Mouse (Mus musculus) forebrain, embryonic 16.5 days (tissue): ENCODE results near the gene 2210010C04Rik. TPM values are rescaled to one million over a fixed set of nuclear protein-coding genes. Genes with fewer than 3 reads are reported as not detected.

ENCODE experiments used
- polyA plus RNA-seq: library from polyadenylated mRNA; unstranded; fragments of >200 nt; fragmentation: Nextera tagmentation; extraction: Ambion mirVana; gene quantifications from 2 replicates; pipeline ENCODE4 v1.2.1, GENCODE M21; 2015

Gene 2210010C04Rik
- polyA plus RNA-seq, 1 experiment from 2014 or later = not detected

Other genes with a start within 250 kb of the 2210010C04Rik start
- gene Moxd2, start 148.0 kb downstream of the 2210010C04Rik start, polyA plus RNA-seq = not detected in 2 replicates
- gene Prss58, start 135.1 kb downstream of the 2210010C04Rik start, polyA plus RNA-seq = not detected in 2 replicates
- gene 1700074P13Rik, start 95.0 kb downstream of the 2210010C04Rik start, polyA plus RNA-seq = not detected in 2 replicates
- gene Gm4744, start 83.6 kb downstream of the 2210010C04Rik start, polyA plus RNA-seq = not detected in 2 replicates
- gene 1810009J06Rik, start 70.8 kb downstream of the 2210010C04Rik start, polyA plus RNA-seq = not detected in 2 replicates
- not detected in 2 replicates for gene Gm2663, start 36.0 kb downstream of the 2210010C04Rik start, polyA plus RNA-seq